Mouse (Mus musculus): ENCODE data around the gene Rgl3. TPM values are rescaled to one million over a fixed set of nuclear protein-coding genes. Genes with fewer than 3 reads are reported as not detected.

The Rgl3 gene
- total RNA-seq, 1 experiment from 2014 or later, result not detected

GRCm38 (mm10) chr9:21987592-21988342 lies 1.5 kb downstream of the Rgl3 start:
- ATAC-seq (replicated peaks; ENCODE audit: low read depth, poor library complexity, severe bottlenecking), result no peak

- ATAC-seq (replicated peaks; ENCODE audit: low read depth, poor library complexity, severe bottlenecking), result no peak
Measured at GRCm38 (mm10) chr9:21983911-21984310, 5.3 kb downstream of the Rgl3 start.

- no peak; the same call in 1 of the 2 replicates for ATAC-seq (replicated peaks; ENCODE audit: low read depth, poor library complexity, severe bottlenecking)
Measured at GRCm38 (mm10) chr9:21978398-21979128, 10.7 kb downstream of the Rgl3 start.

- peak; percentile 74 for ATAC-seq (replicated peaks; ENCODE audit: low read depth, poor library complexity, severe bottlenecking)
Measured at GRCm38 (mm10) chr9:21977972-21978371, 11.3 kb downstream of the Rgl3 start.

- ATAC-seq (replicated peaks; ENCODE audit: low read depth, poor library complexity, severe bottlenecking), result no peak
Measured at GRCm38 (mm10) chr9:21977331-21977730, 11.9 kb downstream of the Rgl3 start.

GRCm38 (mm10) chr9:21976626-21977175 lies 12.5 kb downstream of the Rgl3 start:
- no peak for ATAC-seq (replicated peaks; ENCODE audit: low read depth, poor library complexity, severe bottlenecking)

- ATAC-seq (replicated peaks; ENCODE audit: low read depth, poor library complexity, severe bottlenecking), result no peak
Measured at GRCm38 (mm10) chr9:21969304-21969703, 19.9 kb downstream of the Rgl3 start.

- no peak for ATAC-seq (replicated peaks; ENCODE audit: low read depth, poor library complexity, severe bottlenecking)
Measured at GRCm38 (mm10) chr9:21968883-21969282, 20.4 kb downstream of the Rgl3 start.

GRCm38 (mm10) chr9:21963417-21963816 lies 25.8 kb downstream of the Rgl3 start, which contains the start of gene Epor:
Gene Epor (minus strand): TSS chr9:21963506.
- peak; percentile 52 for ATAC-seq (replicated peaks; ENCODE audit: low read depth, poor library complexity, severe bottlenecking)

- peak; percentile 94 for ATAC-seq (replicated peaks; ENCODE audit: low read depth, poor library complexity, severe bottlenecking)
Measured at GRCm38 (mm10) chr9:21962416-21963059, 26.7 kb downstream of the Rgl3 start.

- peak; percentile 4; the same call in 1 of the 2 replicates for ATAC-seq (replicated peaks; ENCODE audit: low read depth, poor library complexity, severe bottlenecking)
Measured at GRCm38 (mm10) chr9:21962010-21962409, 27.2 kb downstream of the Rgl3 start.

- ATAC-seq (replicated peaks; ENCODE audit: low read depth, poor library complexity, severe bottlenecking), result no peak
Measured at GRCm38 (mm10) chr9:21961366-21961980, 27.8 kb downstream of the Rgl3 start.

GRCm38 (mm10) chr9:21960558-21961208 lies 28.6 kb downstream of the Rgl3 start:
- ATAC-seq (replicated peaks; ENCODE audit: low read depth, poor library complexity, severe bottlenecking), result no peak

GRCm38 (mm10) chr9:21960135-21960534 lies 29.1 kb downstream of the Rgl3 start:
- no peak for ATAC-seq (replicated peaks; ENCODE audit: low read depth, poor library complexity, severe bottlenecking)

- ATAC-seq (replicated peaks; ENCODE audit: low read depth, poor library complexity, severe bottlenecking), result no peak
Measured at GRCm38 (mm10) chr9:21959244-21959643, 30.0 kb downstream of the Rgl3 start.

- no peak for ATAC-seq (replicated peaks; ENCODE audit: low read depth, poor library complexity, severe bottlenecking)
Measured at GRCm38 (mm10) chr9:21958372-21958771, 30.9 kb downstream of the Rgl3 start.

GRCm38 (mm10) chr9:21955570-21956281 lies 33.5 kb downstream of the Rgl3 start, which contains the start of gene Swsap1:
Gene Swsap1 (plus strand): TSS chr9:21955755.
- ATAC-seq (replicated peaks; ENCODE audit: low read depth, poor library complexity, severe bottlenecking), result peak; percentile 90

GRCm38 (mm10) chr9:21955225-21955569 lies 34.0 kb downstream of the Rgl3 start:
- peak; percentile 55 for ATAC-seq (replicated peaks; ENCODE audit: low read depth, poor library complexity, severe bottlenecking)

- ATAC-seq (replicated peaks; ENCODE audit: low read depth, poor library complexity, severe bottlenecking), result no peak
Measured at GRCm38 (mm10) chr9:21954635-21955034, 34.6 kb downstream of the Rgl3 start.

Measured in common myeloid progenitor, adult 5-6 weeks (primary cell).